Mouse (Mus musculus) C2C12 (cell line): ENCODE data around the gene Kif6.

Experiments
- CTCF ChIP-seq: IDR thresholded peaks from one replicate; pipeline ENCODE4 v1.5.1; 2011; ENCODE audit not compliant: control insufficient read depth, insufficient read depth, insufficient read length
- FOSL1 ChIP-seq: IDR thresholded peaks from one replicate; pipeline ENCODE4 v1.8.0; 2011; ENCODE audit warnings: mild to moderate bottlenecking, low read length; ENCODE audit not compliant: poor library complexity, insufficient read depth, severe bottlenecking

- no peak for TF ChIP-seq CTCF
- no peak for TF ChIP-seq FOSL1
Observed at GRCm38 (mm10) chr17:49795241-49795640, 180.3 kb downstream of the Kif6 start.
